Mouse (Mus musculus) colon, adult 2 months (tissue): ENCODE results near the gene Grb14. TPM values are rescaled to one million over a fixed set of nuclear protein-coding genes. Genes with fewer than 3 reads are reported as not detected.

Experiments used
- polyA plus RNA-seq: library from polyadenylated mRNA; depleted of rRNA; stranded (reverse); fragments of >200 nt; gene quantifications from 2 replicates; pipeline ENCODE4 v1.2.3, GENCODE M21; 2012; rRNA removed

The Grb14 gene
- 3.3 and 4.2 TPM in 2 replicates for polyA plus RNA-seq

DNA sequence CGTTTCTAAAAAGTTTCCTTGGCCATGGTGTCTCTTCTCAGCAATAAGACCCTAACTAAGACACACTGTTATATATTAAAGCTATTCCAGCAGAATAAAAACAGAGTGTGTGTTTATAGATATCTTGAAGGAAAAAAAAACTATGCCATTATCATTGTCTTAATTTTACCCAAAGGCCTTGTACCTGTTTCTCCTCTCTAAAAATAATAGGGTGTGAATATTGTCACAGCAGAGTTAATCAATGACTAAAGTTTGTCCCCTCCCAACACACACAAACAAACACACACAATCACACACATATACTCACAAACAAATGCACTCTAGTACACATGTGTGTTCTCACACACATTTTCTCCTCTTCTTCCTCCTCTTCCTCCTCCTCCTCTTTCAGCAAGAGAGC is at the start of gene Grb14:
Grb14 (minus strand) TSS at position 101 of the 400 bp plus-strand sequence.

Other genes starting within 250 kb of the Grb14 start
- 6.1 and 6.4 TPM in 2 replicates for gene Cobll1, start 214.4 kb upstream of the Grb14 start, polyA plus RNA-seq